Mouse (Mus musculus) limb, embryonic 14.5 days (tissue): ENCODE results near the gene Pnmal1. TPM values are rescaled to one million over a fixed set of nuclear protein-coding genes. Genes with fewer than 3 reads are reported as not detected.

Experiments used
- ATAC-seq: fragments of 200-750 bp; cut with Nextera tagmentation; 2 replicates; pipeline ENCODE4 v1.8.0; 2017; ENCODE audit warnings: low read depth, moderate number of reproducible peaks, moderate TSS enrichment; ENCODE audit not compliant: low FRiP score
- DNase-seq: peaks from one replicate; pipeline ENCODE4 v3.0.0-alpha.2; 2015; ENCODE audit warnings: low spot score
- H3K27ac ChIP-seq: fragments of 300-500 bp; sonication (generic); replicated peaks from 2 replicates; pipeline ENCODE4 v1.5.1; 2014; ENCODE audit warnings: low read depth, mild to moderate bottlenecking, low read length, moderate library complexity, mixed read lengths
- H3K27me3 ChIP-seq: fragments of 300-500 bp; sonication (generic); 2 replicates; pipeline ENCODE4 v1.6.1; 2014; ENCODE audit warnings: low read length, mixed read lengths; ENCODE audit not compliant: control insufficient read depth, insufficient read depth
- H3K36me3 ChIP-seq: fragments of 300-500 bp; sonication (generic); 2 replicates; pipeline ENCODE4 v1.6.1; 2014; ENCODE audit warnings: mild to moderate bottlenecking, low read length, moderate library complexity, mixed read lengths; ENCODE audit not compliant: control insufficient read depth, insufficient read depth
- H3K4me1 ChIP-seq: fragments of 300-500 bp; sonication (generic); 2 replicates; pipeline ENCODE4 v1.6.1; 2014; ENCODE audit warnings: antibody characterized with exemption, low read length, mixed read lengths; ENCODE audit not compliant: control insufficient read depth, insufficient read depth
- H3K4me2 ChIP-seq: fragments of 300-500 bp; sonication (generic); replicated peaks from 2 replicates; pipeline ENCODE4 v1.6.1; 2014; ENCODE audit warnings: low read depth, mild to moderate bottlenecking, low read length, moderate library complexity; ENCODE audit not compliant: severe bottlenecking
- H3K4me3 ChIP-seq: fragments of 300-500 bp; sonication (generic); replicated peaks from 2 replicates; pipeline ENCODE4 v1.5.1; 2014; ENCODE audit warnings: low read length
- H3K9ac ChIP-seq: fragments of 300-500 bp; sonication (generic); 2 replicates; pipeline ENCODE4 v1.6.1; 2014; ENCODE audit warnings: mild to moderate bottlenecking, low read depth, low read length, moderate library complexity; ENCODE audit not compliant: severe bottlenecking
- H3K9me3 ChIP-seq: fragments of 300-500 bp; sonication (generic); 2 replicates; pipeline ENCODE4 v1.6.1; 2016; ENCODE audit warnings: low read length; ENCODE audit not compliant: control insufficient read depth
- POLR2A ChIP-seq: fragments of 200-500 bp; IDR thresholded peaks from 2 replicates; pipeline ENCODE4 v1.8.0; 2012; ENCODE audit warnings: inconsistent platforms, mild to moderate bottlenecking, moderate library complexity, borderline replicate concordance; ENCODE audit not compliant: insufficient read depth, insufficient read length; ENCODE audit errors: extremely low read depth
- WGBS: fragments of 180-500 bp; shearing (Covaris S2); extraction: QIAGEN DNeasy Blood & Tissue Kit; methylation state at CpG from one replicate; pipeline ENCODE4 v1.1.7; 2014; 5-methylcytosine and 5-hydroxymethylcytosine counted together
- polyA plus RNA-seq, 2 experiments: library from polyadenylated mRNA; depleted of rRNA in 1 of 2; stranded (reverse) in 1 of 2; unstranded in 1 of 2; fragments of >200 nt; fragmentation: Nextera tagmentation in 1 of 2; extraction: Ambion mirVana in 1 of 2; gene quantifications; 2 replicates each; pipeline versions ENCODE4 v1.2.1 to v1.2.3; 2012 to 2014

Pnmal1 gene
- polyA plus RNA-seq, 2 experiments, result 0.43 to 0.49 TPM

- no peak for DNase-seq
- peaks cover 32% of the 10 kb centered on the region for H3K4me1 ChIP-seq
Measured at GRCm38 (mm10) chr7:16921881-16922335, 37.6 kb upstream of the Pnmal1 start.

DNA sequence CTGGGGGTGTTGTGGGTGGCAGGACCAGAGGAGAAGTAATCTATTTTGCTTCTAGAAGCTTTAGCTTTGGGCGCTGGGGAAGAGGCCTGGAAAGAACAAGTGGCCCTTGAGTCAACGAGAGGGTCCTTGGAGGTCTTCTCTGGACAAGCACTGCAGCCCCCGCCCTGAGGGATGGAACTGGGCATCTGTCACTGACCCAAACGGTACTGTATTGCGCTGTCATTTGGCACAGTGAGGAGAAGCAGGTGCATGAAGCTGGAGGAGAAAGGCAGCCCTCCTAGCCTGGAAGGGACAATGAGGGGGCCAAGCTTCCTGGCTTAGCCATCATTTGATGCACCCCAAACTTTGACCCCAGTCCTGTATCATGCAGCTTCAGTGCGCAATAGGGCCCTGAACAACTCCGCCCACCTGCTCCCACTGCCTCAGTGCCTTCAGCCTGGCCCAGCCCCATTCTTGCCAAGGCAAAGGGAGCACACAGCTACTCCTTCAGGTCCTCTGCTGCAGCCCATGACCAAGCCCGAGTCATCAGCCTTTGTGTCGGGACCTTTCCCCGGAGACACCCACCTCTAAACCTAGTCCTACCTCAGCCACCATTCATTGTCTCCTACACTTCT, 37.0 kb upstream of the Pnmal1 start:
- WGBS, result 60% methylated on average over 10 of the region's 10 CpGs
- H3K4me1 ChIP-seq, result peaks cover 32% of the 10 kb centered on the region

More at GRCm38 (mm10) chr7:16921881-16922335, 37.6 kb upstream of the Pnmal1 start:
- WGBS, result 36% methylated on average over 6 of the region's 6 CpGs
- peak overlapping the region; percentile 84 for H3K9ac ChIP-seq
- no peaks in the 10 kb centered on the region for H3K27me3 ChIP-seq
- peak overlapping the region; percentile 71 for H3K27ac ChIP-seq
- no peak for TF ChIP-seq POLR2A
- H3K9me3 ChIP-seq, result no peaks in the 10 kb centered on the region
- H3K4me2 ChIP-seq, result peak overlapping the region; percentile 88
- peak overlapping the region; percentile 99 for H3K4me3 ChIP-seq
- peaks cover 33% of the 10 kb centered on the region for H3K36me3 ChIP-seq
- no peak for ATAC-seq

GRCm38 (mm10) chr7:16923283-16924036, 36.0 kb upstream of the Pnmal1 start:
- H3K4me2 ChIP-seq, result peak overlapping the region; percentile 88
- 0 out of 2 replicates have a peak, but pooled peaks have one; percentile 30 for TF ChIP-seq POLR2A
- H3K27me3 ChIP-seq, result no peaks in the 10 kb centered on the region
- H3K9me3 ChIP-seq, result no peaks in the 10 kb centered on the region
- peaks cover 17% of the 10 kb centered on the region for H3K36me3 ChIP-seq
- ATAC-seq (no peak), DNase-seq (no peak)
- WGBS, result under 1% methylated on average over 31 of the region's 57 CpGs
- H3K4me1 ChIP-seq, result peaks cover 32% of the 10 kb centered on the region
- H3K4me3 ChIP-seq, result peak overlapping the region; percentile 99
- H3K9ac ChIP-seq, result peak overlapping the region; percentile 84
- peak overlapping the region; percentile 99 for H3K27ac ChIP-seq

More for the DNA sequence above, 37.0 kb upstream of the Pnmal1 start:
- no peak for ATAC-seq
- H3K4me2 ChIP-seq, result peak overlapping the region; percentile 88
- peak overlapping the region; percentile 84 for H3K9ac ChIP-seq
- H3K9me3 ChIP-seq, result no peaks in the 10 kb centered on the region
- peaks cover 27% of the 10 kb centered on the region for H3K36me3 ChIP-seq
- peak overlapping the region; percentile 99 for H3K4me3 ChIP-seq
- H3K27ac ChIP-seq, result peak overlapping the region; percentile 99
- TF ChIP-seq POLR2A, result no peak
- H3K27me3 ChIP-seq, result no peaks in the 10 kb centered on the region
- DNase-seq, result no peak

- DNase-seq (peak; percentile 98), ATAC-seq (peak; percentile 94)
- Histone ChIP-seq H3K27ac (peak within 1 kb of the TSS; percentile 99), H3K9ac (peak within 1 kb of the TSS; percentile 84), H3K27me3 (no peaks in the 10 kb centered on the region), H3K4me3 (peak within 1 kb of the TSS; percentile 99), H3K4me2 (peak within 1 kb of the TSS; percentile 88), H3K36me3 (peaks cover 9% of the 10 kb centered on the region; the same call in 1 of the 2 replicates), H3K9me3 (no peaks in the 10 kb centered on the region), H3K4me1 (peaks cover 32% of the 10 kb centered on the region)
- peak; percentile 41; the same call in 1 of the 2 replicates for TF ChIP-seq POLR2A
- 2% methylated on average over 58 of the region's 64 CpGs for WGBS
Measured at GRCm38 (mm10) chr7:16924037-16924834, 35.2 kb upstream of the Pnmal1 start, which contains the start of gene Calm3. TSS of gene Calm3 (minus strand) at chr7:16924114.

DNA sequence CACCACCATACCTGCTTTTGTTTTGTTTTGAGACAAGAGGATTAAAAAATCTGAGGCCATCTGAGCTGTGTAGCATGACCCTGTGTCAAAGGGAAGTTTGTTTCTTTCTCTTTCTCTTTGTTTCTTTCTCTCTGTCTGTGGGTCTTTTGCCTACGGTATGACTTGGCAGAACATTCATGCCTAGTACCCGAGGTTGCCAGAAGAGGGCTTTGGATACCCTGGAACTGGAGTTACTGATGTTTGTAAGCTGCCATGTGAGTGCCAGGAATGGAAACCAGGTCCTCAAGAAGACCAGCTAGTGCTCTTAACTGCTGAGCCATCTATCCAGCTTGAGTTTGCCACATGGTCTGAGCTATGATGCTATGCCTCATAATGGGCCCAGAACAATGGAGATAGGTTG, 31.1 kb upstream of the Pnmal1 start:
- Histone ChIP-seq H3K9me3 (no peaks in the 10 kb centered on the region), H3K4me2 (no peak overlapping the region), H3K36me3 (no peaks in the 10 kb centered on the region), H3K9ac (no peak overlapping the region), H3K27me3 (no peaks in the 10 kb centered on the region), H3K4me3 (no peak overlapping the region), H3K27ac (no peak overlapping the region), H3K4me1 (no peaks in the 10 kb centered on the region)
- no peak for TF ChIP-seq POLR2A
- ATAC-seq (no peak), DNase-seq (no peak)
- WGBS, result 49% methylated on average over 2 of the region's 2 CpGs
